Mouse (Mus musculus) gastrocnemius, adult 18-20 months (tissue): ENCODE data around the gene Hist1h2bq. TPM values are rescaled to one million over a fixed set of nuclear protein-coding genes. Genes with fewer than 3 reads are reported as not detected.
"Not testable (repeated sequence)": the region's sequence is repeated elsewhere in the genome, so short reads cannot be mapped to it uniquely, and the experiment has no call there.

Experiments used
- DNase-seq: peaks from one replicate; pipeline ENCODE4 v3.0.0; 2021; ENCODE audit warnings: low spot score
- long read RNA-seq, 2 experiments: library from polyadenylated mRNA; stranded (forward); transcript quantifications; one replicate each; pipeline ENCODE4 v2.0.0; 2021
- total RNA-seq, 2 experiments: library from RNA; stranded (reverse); gene quantifications; 2 replicates each; pipeline ENCODE4 v1.2.3; 2021

Hist1h2bq gene
- 10 to 100 TPM; 14.4 to 17.7 TPM for total RNA-seq
- long read RNA-seq, experiment 1: 0 reads
- long read RNA-seq, experiment 2: 0 reads

DNA sequence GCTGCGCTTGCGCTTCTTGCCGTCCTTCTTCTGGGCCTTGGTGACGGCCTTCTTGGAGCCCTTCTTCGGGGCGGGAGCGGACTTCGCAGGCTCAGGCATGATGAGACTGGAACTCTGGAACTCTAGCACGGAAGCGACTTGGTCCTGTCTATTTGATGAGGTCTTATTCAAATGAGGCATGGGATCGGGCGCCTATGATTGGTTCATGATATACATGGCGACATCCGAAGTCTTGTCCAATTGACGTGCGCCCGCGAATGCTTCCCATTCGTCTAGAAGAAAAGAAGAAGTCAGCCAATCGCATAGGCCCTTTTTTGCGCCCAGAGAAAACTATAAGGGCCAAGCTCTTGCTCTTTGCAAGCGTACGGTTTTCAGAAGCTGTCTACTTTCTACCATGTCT, at the start of gene Hist1h2bq, which contains the start of gene Hist1h2ao:
Hist1h2bq (minus strand) TSS at position 125 of the 400 bp plus-strand sequence.
Hist1h2ao (plus strand) TSS at position 393 of the 400 bp plus-strand sequence.
- DNase-seq: not testable (repeated sequence)

DNA sequence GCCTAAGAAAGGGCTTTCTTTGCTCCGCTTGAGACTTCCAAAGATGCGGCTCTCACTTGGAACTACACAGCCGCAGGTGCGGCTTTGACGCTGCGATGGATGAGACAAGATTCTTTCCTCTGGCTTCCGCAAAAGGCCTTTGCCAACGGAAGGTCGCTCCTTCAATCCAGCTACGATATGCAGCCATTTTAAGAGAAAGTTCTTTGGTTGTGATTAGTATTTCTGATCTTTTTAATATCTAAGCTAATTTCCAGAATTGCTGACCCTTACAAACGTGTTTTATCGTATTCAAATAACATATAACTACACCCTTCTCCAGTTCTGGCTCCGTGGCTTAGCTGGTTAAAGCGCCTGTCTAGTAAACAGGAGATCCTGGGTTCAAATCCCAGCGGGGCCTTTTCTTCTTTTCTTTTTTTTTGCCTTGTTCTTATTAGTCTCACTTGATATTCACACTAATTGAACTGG, 45.7 kb upstream of the Hist1h2bq start:
- DNase-seq: peak; percentile 37

DNA sequence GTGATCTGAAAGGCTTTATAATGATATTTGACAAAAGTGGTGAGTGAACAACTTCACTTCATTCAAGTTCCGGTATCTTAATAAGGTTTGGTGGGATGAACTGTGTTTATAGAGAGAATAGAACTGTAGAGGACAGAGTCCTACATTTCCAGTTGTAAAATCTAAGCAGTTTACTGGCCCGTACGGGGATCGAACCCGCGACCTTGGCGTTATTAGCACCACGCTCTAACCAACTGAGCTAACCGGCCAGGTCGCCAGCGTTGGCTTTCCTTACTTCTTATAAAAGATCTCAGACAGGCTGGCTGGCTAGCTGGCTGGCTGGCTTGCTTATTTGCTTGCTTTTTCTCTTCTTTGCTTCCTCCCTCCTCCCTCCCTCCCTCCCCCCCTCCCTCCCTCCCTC, 45.1 kb upstream of the Hist1h2bq start:
- peak; percentile 64 for DNase-seq

DNA sequence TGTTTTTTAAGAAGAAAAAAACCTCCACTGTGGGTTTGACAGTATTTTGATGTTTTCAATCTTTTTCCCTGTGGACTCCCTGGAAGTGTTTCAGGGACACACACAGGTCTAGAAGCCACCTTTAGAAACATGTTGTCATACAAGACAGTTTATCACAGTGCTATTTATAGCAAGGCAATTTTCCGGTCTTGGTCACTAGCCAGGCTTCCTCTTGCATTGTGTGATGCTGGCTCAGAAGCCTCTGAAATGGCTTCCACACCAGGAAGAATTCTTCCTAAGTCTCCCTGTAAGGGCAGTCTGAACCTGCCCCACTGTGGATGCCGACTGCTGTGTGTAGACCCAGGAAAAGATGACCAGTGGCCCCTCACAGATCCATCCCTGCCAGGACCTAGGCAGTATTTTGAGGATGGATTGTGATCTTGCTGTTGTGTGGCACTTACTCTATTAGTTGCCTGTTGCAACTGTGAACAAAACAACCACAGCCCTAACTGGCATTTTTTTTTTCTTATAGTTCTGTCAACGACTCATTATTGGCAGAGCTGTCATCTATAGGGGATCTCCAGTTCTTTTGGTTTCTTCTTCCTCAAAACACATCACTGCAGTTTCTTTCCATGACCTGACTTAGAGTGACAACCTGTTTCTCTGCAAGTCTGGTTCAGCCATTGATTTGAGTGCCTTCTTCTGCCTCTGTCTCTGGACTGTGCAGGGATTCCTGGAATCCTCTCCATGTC, 42.4 kb upstream of the Hist1h2bq start:
- DNase-seq: peak; percentile 56

DNA sequence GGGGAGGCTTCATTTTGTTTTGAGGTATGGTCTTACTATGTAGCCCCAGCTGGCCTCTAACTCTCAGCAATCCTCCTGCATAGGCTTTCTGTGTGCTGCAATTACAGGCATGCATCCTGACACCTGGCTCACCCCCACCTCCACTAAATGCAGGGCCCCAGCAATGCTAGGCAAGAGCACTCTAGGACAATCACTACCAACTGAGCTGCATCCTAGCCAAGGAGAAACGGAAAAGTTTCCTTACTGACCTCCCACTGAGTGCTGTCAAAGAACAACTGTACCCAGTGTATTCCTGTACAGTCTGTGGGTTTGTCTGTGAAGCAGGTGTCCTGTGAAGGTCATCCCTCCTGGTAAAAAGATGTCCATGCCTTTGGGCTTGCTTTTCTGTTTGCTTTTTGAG, 40.7 kb upstream of the Hist1h2bq start:
- DNase-seq: not testable (repeated sequence)

DNA sequence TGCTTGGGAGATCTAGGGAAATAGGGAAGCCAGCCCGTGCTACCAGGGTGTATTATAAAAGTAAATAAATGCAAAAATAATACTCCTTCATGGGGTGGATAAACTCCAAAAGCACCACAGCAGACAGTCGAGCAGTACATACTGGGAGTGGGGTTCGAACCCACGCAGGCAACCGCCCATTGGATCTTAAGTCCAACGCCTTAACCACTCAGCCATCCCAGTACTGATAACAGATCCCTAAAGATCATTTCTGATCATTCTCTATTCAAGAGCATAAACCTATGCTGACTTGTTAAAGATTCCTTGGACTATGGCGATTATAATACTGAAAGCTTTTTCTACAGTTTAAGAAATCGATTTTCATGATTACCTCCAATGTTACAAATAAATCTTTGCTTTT, 37.9 kb upstream of the Hist1h2bq start:
- DNase-seq: no peak

DNA sequence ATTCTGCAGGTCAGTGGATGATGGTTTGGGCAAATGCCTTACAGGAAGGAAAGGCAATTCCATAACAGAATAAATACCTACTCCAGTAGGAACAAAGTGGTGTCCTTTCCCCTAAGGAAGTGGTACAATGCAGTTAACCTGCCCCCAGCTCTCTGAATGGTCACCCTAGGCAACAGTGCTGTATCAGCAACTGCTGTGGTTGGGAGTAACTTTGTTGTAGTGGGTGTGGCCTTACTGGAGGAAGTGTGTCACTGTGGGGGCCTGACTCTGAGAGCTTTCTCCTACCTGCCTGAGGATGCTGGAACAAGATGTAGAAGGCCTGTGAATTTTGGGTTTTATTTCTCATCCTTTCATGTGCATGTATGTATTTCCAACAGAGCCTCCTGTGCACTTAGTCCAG, 36.4 kb upstream of the Hist1h2bq start:
- DNase-seq: not testable (repeated sequence)

DNA sequence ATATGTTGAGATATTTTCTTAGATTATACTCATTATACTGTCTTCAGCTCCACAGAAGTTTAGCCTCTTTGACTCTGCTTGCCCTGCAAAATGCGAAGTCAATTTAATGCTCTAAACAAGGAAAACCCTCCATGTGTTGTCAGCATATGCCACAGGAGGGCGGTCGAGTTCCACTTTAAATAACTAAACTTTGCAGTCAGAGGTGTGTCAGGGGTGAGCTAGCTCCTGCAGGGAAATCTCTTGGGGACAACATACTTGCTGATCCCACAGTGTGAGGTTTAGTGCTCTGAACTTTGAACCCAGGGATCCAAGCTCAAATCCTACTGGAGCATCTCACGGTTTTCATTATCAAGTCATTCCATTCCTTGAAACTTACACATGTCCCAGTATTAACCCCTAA, 30.5 kb upstream of the Hist1h2bq start:
- not testable (repeated sequence) for DNase-seq

DNA sequence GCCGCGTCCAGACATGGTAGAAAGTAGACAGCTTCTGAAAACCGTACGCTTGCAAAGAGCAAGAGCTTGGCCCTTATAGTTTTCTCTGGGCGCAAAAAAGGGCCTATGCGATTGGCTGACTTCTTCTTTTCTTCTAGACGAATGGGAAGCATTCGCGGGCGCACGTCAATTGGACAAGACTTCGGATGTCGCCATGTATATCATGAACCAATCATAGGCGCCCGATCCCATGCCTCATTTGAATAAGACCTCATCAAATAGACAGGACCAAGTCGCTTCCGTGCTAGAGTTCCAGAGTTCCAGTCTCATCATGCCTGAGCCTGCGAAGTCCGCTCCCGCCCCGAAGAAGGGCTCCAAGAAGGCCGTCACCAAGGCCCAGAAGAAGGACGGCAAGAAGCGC, 23.5 kb upstream of the Hist1h2bq start, which contains the start of the genes Hist1h2ap and Hist1h2br:
Hist1h2ap (minus strand) TSS at position 47 of the 400 bp plus-strand sequence.
Hist1h2br (plus strand) TSS at position 283 of the 400 bp plus-strand sequence.
- DNase-seq: not testable (repeated sequence)

DNA sequence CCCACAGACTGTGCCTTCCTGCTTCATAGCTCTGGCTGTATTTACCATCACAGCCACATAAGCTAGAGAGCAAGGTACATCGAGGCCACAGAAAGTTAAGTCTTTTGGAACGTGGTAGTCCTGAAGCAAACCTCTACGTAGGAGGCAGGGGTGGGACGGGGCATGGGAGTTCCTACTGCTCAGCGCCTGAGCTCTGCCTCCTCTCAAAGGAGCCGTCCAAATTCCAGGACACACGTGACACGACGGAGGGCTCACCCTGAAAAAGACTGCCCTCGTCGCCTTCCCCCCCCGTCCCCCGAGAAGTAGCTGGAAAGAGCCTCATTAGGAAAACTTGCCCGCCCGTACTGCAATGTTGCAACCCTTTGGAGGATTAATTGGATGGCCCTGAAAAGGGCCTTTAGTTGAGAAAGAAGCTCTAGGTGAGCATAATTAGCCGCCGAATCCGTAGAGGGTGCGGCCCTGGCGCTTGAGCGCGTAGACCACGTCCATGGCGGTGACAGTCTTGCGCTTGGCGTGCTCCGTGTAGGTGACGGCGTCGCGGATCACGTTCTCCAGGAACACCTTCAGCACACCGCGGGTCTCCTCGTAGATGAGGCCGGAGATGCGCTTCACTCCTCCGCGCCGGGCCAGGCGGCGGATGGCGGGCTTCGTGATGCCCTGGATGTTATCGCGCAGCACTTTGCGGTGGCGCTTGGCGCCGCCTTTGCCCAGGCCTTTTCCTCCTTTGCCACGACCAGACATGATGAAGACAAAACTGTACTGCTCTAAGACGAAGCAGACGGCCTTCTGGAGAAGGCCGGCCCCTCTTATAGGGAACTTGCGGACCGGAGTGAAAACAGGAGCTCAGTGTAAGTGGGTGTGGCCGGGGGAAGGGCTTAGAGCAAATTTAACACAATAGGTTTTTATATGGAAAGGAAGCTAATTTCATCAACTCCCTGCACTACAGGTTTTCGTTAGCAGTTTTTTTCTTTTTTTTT, 21.7 kb upstream of the Hist1h2bq start, which contains the start of gene Hist1h4n:
Hist1h4n (minus strand) TSS at position 779 of the 977 bp plus-strand sequence.
- not testable (repeated sequence) for DNase-seq

DNA sequence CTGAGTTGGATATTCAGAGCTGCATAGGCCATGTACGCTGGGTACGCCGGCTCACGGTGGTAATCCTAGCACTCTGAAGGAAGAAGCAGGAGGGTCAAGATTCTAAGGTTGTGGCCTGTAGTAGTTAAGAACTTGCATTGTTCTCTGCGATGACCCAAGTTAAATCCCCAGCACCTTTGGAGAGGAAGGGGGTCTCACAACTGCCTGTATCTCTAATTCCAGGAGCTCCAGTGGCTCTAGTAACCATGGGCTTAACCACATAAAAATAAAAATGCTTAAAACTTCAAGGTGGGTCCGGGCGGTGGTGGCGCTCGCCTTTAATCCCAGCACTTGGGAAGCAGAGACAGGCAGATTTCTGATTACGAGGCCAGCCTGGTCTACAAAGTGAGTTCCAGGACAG, 20.3 kb upstream of the Hist1h2bq start:
- no peak for DNase-seq

DNA sequence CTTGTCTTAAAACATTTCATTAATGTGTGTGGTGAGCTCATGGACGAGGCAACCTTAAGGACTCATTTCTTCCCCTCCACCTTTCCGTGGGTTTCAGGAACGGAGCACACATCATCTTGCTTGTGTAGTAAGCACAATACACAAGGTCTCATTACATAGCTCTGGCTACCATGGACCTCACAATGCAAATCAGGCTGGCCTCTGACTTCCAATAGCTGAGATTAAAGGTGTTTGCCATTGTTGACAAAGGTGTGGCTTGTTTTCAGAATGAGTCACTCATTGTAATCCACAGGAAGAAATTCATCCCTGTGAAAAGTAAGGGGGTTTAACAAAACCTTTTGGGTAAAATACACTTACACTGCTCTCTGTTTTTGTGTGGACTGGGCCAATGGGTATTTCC, 18.5 kb upstream of the Hist1h2bq start:
- DNase-seq: no peak

DNA sequence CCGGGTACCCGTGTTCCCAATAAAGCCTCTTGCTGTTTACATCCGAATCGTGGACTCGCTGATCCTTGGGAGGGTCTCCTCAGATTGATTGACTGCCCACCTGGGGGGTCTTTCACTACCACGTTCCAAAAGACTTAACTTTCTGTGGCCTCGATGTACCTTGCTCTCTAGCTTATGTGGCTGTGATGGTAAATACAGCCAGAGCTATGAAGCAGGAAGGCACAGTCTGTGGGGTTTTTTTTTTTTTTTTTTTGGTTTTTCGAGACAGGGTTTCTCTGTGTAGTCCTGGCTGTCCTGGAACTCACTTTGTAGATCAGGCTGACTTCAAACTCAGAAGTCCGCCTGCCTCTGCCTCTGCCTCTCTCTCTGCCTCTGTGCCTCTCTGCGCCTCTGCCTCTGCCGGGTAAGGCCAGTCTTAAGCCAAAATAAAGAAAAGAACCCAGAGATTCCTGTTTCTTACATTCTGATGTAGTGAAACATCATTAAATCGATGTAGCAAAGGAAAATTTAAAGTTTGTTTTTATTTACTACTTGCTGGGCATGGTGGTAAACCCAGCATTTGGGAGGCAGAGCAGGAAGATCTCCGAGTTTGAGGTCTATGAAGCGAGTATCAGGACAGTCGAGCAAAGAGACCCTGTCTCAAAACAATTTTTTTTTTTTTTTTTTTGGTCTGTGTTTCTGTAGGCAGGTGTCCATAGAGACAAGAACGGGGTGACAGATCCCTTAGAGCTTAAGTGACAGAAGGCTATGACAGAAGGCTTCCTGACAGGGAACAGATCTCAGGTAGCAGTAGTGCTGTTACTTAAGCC, 10.3 kb upstream of the Hist1h2bq start:
- DNase-seq: not testable (repeated sequence)

DNA sequence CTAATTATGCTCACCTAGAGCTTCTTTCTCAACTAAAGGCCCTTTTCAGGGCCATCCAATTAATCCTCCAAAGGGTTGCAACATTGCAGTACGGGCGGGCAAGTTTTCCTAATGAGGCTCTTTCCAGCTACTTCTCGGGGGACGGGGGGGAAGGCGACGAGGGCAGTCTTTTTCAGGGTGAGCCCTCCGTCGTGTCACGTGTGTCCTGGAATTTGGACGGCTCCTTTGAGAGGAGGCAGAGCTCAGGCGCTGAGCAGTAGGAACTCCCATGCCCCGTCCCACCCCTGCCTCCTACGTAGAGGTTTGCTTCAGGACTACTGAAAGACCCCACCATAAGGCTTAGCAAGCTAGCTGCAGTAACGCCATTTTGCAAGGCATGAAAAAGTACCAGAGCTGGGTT, 2.1 kb upstream of the Hist1h2bq start:
- not testable (repeated sequence) for DNase-seq

DNA sequence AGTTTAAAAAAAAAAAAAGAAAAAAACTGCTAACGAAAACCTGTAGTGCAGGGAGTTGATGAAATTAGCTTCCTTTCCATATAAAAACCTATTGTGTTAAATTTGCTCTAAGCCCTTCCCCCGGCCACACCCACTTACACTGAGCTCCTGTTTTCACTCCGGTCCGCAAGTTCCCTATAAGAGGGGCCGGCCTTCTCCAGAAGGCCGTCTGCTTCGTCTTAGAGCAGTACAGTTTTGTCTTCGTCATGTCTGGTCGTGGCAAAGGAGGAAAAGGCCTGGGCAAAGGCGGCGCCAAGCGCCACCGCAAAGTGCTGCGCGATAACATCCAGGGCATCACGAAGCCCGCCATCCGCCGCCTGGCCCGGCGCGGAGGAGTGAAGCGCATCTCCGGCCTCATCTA, 1.5 kb upstream of the Hist1h2bq start, which contains the start of gene Hist1h4m:
Hist1h4m (plus strand) TSS at position 208 of the 400 bp plus-strand sequence.
- DNase-seq: peak; percentile 15

DNA sequence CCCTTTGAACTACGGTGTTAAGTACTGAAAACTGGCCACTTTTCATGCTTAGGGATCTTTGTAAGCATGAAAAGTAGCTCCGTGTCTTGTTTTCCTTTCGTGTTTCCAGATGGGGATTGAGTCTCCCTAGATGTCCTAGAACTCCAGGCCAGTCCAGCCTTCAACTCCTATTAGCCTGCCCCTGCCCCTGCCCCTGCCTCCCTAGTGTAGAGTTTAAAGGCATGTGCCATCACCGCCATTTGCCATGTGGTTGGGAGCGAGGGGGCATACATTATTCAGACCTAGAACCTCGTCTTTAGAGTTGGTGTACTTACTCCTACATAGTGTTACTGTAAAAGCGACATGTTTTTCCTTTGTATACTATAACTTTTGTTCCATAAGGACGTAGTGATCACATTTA, 1.1 kb upstream of the Hist1h2bq start:
- DNase-seq: not testable (repeated sequence)

DNA sequence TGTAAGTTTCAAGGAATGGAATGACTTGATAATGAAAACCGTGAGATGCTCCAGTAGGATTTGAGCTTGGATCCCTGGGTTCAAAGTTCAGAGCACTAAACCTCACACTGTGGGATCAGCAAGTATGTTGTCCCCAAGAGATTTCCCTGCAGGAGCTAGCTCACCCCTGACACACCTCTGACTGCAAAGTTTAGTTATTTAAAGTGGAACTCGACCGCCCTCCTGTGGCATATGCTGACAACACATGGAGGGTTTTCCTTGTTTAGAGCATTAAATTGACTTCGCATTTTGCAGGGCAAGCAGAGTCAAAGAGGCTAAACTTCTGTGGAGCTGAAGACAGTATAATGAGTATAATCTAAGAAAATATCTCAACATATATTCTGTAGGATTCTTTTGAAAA, 6.9 kb downstream of the Hist1h2bq start:
- DNase-seq: not testable (repeated sequence)

DNA sequence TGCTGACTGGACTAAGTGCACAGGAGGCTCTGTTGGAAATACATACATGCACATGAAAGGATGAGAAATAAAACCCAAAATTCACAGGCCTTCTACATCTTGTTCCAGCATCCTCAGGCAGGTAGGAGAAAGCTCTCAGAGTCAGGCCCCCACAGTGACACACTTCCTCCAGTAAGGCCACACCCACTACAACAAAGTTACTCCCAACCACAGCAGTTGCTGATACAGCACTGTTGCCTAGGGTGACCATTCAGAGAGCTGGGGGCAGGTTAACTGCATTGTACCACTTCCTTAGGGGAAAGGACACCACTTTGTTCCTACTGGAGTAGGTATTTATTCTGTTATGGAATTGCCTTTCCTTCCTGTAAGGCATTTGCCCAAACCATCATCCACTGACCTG, 12.8 kb downstream of the Hist1h2bq start:
- not testable (repeated sequence) for DNase-seq

DNA sequence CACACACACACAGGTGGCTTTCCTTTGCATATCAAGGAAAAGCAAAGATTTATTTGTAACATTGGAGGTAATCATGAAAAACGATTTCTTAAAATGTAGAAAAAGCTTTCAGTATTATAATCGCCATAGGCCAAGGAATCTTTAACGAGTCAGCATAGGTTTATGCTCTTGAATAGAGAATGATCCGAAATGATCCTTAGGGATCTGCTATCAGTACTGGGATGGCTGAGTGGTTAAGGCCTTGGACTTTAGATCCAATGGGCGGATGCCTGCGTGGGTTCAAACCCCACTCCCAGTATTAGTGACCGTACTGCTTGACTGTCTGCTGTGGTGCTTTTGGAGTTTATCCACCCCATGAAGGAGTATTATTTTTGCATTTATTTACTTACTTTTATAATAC, 14.4 kb downstream of the Hist1h2bq start:
- no peak for DNase-seq

DNA sequence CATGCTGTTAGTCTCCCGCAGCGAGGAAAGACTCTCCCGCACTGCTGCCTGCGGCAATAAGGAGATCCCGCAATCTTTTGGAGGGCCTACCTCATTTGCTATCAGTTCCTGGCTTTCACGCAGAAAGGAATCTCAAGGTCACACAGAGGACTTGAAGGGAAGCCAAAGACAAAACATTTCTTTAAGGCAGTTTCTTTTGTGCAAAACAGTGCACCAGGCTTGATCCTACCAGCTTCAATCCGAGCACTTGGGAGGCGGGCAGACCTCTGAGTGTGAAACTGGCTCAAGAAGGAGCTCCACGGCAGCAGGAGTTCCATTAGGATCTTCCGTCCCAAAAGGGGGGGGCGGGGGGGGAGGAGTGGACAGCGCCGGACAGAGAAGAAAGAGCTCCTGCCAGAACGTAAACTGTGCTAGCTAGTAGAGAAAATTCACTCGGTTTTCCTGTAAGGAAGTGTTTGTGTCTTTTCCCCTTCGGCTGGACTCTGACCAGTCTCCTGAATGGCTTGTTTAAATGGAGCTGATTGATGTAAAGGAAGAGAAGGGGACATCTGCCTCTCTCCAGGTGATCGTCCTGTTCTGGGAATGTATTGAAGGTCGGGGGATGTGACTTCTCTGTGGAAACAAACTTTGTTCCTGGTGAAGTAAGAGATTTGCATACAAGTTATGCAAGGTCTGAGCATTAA, 19.3 kb downstream of the Hist1h2bq start:
- no peak for DNase-seq
